Mouse (Mus musculus): ENCODE measurements around the gene Zxdb.
"Not testable (repeated sequence)": the region's sequence is repeated elsewhere in the genome, so short reads cannot be mapped to it uniquely, and the experiment has no call there.

Zxdb gene

DNA sequence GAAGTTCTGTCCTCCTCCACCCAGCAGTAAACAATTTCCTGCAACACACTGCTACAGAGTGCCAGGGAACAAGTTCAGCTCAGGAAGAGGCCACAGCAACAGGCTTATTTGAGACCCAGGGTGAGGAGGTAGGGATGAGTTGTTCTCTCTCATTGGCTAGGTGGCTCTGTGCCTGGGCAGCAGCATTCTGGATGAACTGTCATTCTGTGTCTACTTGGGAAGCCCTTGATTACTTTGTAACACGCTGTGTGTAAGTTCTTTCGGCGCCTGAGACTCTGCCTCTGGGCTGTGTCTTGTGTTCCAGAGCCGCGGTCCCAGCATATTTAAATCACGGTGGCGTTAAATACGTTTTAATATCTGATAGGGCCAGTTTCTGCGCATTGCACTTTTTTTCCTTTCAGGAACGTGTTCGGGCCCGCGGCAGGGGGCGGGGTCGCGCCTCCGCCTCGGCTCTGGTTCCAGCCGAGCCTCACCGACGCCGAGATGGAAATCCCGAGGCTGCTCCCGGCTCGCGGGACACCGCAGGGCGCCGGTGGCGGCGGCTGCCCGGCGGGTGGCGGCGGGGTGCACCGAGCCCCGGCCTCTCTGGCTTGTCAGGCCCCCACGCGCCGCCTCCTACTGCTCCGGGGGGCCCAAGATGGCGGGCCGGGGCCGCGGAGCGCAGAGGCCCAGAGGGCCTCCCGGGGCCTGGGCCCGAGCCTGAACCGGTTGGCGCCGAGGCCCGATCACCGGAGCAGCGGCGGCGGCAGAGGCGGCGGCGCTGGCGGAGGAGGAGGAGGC is at the start of gene Zxdb:
TSS of gene Zxdb (plus strand) at position 378 of the 780 bp plus-strand sequence.
- not testable (repeated sequence) for DNase-seq

DNA sequence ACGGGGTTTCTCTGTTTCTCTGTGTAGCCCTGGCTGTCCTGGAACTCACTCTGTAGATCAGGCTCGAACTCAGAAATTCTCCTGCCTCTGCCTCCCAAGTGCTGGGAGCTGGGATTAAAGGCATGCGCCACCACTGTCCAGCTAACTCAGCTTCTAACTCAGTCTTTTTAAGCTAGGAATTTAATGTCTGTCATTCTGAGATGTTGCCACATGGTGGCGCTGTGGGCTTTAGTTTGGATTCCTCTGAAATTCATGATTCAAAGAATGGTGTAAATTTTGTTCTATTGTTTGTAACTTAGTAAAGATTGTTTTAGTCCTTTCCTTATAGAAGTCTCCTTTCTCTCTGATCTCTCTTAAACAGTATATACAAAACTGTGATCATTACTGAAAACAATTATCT is 49.4 kb upstream of the Zxdb start:
- DNase-seq, result peak; percentile 42

DNA sequence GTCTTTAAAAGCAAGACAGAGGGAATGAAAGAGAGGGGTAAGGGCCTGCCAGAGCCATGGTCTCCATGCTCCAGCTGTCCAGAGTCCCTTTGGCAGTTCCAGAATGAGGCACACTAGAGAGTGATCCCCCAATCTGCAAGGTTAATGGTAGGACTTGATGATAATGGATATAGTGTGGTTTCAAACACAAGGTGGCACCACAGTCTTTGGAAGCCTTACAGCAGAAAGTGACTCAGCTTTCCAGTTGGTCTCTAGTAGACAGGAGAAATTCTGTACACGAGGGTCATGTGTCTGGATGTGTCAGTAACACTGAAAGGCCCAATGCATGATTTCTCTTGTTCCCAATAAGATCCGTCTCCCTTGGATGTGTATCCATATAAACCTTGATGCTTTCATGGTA is 42.8 kb upstream of the Zxdb start:
- DNase-seq, result not testable (repeated sequence)

DNA sequence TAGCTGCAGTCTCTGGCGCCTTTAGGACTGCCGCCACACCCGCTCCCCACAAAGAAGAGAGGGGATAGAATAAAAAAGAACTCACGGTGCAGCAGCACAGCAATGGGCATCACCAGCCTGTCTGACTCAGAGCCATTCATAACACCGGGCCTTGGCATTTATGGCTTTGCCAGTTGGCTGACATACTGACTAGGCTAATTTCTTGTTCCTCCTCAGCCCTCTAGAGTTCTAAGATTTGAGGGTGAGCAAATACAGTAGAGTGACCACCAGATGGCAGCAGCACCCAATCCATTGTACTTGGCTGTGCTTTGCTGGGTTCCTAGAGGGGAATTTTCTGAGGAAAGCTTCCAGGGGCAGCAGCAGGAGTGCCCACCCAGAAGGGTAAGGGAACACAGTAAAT is 34.8 kb upstream of the Zxdb start:
- not testable (repeated sequence) for DNase-seq

DNA sequence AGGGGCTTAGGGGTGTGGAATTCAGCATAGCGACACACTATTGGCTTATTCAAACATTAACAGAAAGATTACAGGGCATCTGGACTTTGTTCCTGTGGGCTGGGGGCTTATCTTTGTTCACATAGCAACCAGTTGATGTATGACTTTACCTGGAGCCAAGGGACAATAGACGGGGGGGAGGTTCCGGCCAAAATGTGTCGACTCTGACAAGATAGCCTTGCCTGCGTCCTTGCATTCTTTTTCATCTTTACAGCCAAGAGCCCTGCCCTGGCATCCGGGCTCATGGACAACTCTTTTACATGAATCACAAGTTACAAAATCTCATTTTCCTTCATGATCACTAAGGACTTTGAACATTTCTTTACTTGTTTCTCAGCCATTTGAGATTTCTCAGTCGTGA is 17.7 kb upstream of the Zxdb start:
- DNase-seq, result not testable (repeated sequence)

DNA sequence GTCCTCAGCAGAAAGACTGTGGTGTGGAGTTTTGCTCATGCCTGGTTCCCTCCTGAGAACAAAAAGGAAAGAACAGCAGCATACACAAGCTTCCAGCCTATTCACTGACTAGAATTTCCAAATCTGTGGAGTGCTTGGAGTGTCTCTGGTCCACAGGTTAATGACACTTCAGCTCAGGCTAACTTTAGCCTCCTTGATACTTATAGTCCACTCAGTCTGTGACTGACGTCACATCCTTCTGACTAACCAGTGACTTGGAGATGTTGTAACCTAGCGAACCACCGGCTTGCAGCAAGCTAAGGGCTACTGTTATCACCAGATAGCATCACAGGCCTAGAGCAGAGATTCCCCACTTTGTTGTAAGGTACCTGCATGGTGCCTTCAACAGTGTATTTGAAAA is 14.6 kb upstream of the Zxdb start:
- DNase-seq, result not testable (repeated sequence)

DNA sequence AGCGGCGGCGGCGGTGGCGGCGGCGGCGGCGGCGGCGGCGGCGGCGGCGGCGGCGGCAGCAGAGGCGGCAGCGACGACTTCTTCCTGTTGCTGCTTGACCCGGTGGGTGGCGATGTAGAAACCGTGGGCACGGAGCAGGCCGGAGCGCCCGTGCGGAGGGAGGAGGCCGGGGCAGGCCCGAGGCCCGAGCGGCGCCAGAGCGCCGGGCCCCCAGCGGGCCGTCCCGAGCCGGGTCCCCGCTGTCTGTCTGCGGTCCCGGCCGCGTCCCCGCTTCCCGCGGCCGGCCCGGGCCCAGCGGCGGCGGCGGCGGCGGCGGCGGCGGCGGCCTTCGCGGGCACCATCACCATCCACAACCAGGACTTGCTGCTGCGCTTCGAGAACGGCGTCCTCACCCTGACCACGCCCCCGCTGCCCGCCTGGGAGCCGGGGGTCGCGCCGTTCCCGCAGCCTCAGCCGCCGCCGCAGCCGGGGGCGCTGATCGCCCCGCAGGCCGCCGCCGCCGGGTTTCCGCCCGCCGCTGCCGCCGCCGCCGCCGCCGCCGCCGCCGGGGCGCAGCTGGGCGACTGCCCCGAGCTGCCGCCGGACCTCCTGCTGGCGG is 702 bp downstream of the Zxdb start:
- DNase-seq, result not testable (repeated sequence)

DNA sequence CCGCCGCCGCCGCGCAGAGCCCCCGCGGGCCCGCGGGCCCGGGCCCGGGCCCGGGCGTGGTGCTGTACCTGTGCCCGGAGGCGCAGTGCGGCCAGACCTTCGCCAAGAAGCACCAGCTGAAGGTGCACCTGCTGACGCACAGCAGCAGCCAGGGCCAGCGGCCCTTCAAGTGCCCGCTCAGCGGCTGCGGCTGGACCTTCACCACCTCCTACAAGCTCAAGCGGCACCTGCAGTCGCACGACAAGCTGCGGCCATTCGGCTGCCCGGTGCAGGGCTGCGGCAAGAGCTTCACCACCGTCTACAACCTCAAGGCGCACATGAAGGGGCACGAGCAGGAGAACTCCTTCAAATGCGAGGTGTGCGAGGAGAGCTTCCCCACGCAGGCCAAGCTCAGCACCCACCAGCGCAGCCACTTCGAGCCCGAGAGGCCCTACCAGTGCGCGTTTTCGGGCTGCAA is 1.3 kb downstream of the Zxdb start:
- not testable (repeated sequence) for DNase-seq

DNA sequence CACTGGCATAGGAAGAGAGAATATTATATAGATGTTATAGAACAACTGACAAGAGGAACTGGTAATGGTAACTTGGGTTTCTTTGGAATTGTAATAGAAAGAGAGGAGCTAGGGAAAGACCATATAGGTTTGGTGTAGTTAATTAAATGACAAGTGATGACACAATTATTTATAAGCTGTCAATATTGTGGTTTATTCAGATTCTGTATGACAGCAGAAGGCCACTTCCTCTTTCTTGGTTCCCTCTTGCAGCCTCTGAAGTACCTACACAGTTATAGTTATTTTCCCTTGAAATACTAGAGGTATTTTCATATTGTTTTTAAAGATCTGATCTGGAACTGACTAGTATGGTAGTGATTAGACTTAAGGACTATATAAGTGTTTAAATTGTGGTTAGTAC is 7.2 kb downstream of the Zxdb start:
- no peak for DNase-seq

DNA sequence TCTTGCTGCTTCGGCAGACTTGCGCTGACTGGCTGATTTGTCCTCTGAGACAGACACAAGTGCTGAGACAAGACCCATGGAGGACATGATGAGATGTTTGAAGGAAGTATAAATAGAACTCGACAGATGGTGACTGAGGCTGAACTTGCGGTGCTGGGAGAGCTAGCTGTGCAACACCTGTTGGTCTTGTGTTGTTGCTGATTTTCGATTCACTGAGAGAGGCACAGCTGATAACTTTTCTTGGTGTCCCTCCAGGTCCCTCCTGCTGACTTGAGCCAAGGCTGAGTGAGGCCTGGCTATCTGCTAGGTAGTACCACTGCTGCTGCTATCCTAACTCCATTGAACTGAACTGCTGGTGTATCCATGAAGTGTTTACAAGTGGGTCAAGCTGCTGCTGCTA is 29.4 kb downstream of the Zxdb start:
- DNase-seq, result no peak

DNA sequence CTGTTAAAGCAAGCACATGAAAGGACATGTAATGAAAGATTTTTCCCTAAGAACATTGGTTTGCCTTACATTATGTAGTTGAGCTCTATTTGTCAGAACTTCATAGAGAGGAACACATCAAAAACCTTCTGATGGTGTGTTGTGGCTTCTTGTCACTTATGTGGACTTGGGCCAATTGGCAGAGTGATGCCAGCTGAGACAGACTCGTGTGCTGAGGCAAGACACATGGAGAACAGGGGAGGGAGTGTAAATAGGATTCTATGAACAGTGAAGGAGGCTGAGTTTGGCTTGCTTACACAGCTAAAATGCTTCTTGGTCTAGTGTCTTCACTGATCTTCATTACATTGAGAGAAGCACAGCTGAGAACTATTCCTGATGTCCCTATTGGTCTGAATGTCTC is 35.6 kb downstream of the Zxdb start:
- DNase-seq, result peak; percentile 3

DNA sequence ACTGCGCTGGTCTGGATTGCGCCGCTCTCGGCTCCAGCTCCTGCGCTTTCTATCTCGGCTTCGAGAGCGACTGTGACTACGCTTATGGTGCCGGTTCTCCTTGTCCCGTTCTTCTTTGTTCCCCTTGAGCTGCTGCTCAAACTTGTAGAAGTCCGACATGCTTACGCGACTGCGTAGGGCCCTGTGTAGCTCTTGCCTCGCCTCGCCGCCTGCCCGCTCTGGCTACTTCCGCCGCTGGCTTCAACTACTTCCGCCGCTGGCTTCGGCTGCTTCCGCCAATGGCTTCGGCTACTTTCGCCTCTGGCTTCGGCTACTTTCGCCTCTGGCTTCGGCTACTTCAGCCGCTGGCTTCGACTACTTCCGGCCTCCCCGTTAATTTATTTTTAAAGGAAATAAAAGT is 49.5 kb downstream of the Zxdb start:
- DNase-seq, result no peak
